Comparison of ENCODE assay signal across 26 mouse cellular contexts in genomic region chr3:149163591-149163990, GRCm38 (mm10).
"Had no signal": no experiment of that assay in that cellular context is flagged by ENCODE, and none has a peak within 500 bp of the region (broad histone marks: within the 10 kb centered on the region; RNA-seq: fewer than 3 reads in every experiment).

No protein-coding gene starts in this region.

- H3K9me3 ChIP-seq: heart, embryonic 13.5 days; heart, embryonic 15.5 days; hindbrain, embryonic 10.5 days; hindbrain, embryonic 12.5 days; intestine, embryonic 15.5 days; limb, embryonic 13.5 days; limb, embryonic 15.5 days had no signal

- H3K9ac ChIP-seq: forebrain, postnatal 0 days; heart, embryonic 13.5 days; heart, embryonic 15.5 days; hindbrain, embryonic 12.5 days; hindbrain, embryonic 14.5 days; intestine, embryonic 15.5 days; limb, embryonic 13.5 days; limb, embryonic 15.5 days had no signal

- H3K4me1 ChIP-seq: heart, embryonic 15.5 days; hindbrain, embryonic 12.5 days; limb, embryonic 13.5 days; limb, embryonic 15.5 days had no signal

- H3K36me3 ChIP-seq: heart, embryonic 13.5 days; heart, embryonic 15.5 days; hindbrain, embryonic 10.5 days; hindbrain, embryonic 12.5 days; intestine, embryonic 15.5 days; limb, embryonic 13.5 days; limb, embryonic 15.5 days had no signal

- H3K4me2 ChIP-seq: heart, embryonic 11.5 days; heart, embryonic 13.5 days; heart, embryonic 15.5 days; hindbrain, embryonic 12.5 days; hindbrain, embryonic 14.5 days; intestine, embryonic 15.5 days; limb, embryonic 13.5 days; limb, embryonic 15.5 days had no signal

- H3K27me3 ChIP-seq: heart, embryonic 13.5 days; heart, embryonic 15.5 days; hindbrain, embryonic 12.5 days; intestine, embryonic 15.5 days; limb, embryonic 13.5 days; limb, embryonic 15.5 days had no signal

- H3K27ac ChIP-seq: gastrocnemius, adult 2 months; heart, adult 2 months; heart, embryonic 13.5 days; heart, embryonic 15.5 days; hindbrain, embryonic 10.5 days; hindbrain, embryonic 12.5 days; hindbrain, embryonic 14.5 days; intestine, embryonic 15.5 days; limb, embryonic 13.5 days; limb, embryonic 15.5 days had no signal

- H3K4me3 ChIP-seq: gastrocnemius, adult 2 months; heart, adult 2 months; heart, embryonic 13.5 days; heart, embryonic 15.5 days; hindbrain, embryonic 10.5 days; hindbrain, embryonic 12.5 days; intestine, embryonic 15.5 days; limb, embryonic 13.5 days; limb, embryonic 15.5 days had no signal

- DNase-seq: forebrain, postnatal 0 days; gastrocnemius, adult 2 months; gastrocnemius, postnatal 10 days; gastrocnemius, postnatal 25 days; heart, adult 2 months; heart, postnatal 14 days; heart, postnatal 4 days; kidney, adult 18-20 months; kidney, adult 8-10 months; kidney, postnatal 10 days; kidney, postnatal 25 days; kidney, postnatal 4 days; layer of hippocampus, adult 9-11 months; layer of hippocampus, postnatal 36 days; left cerebral cortex, postnatal 4 days had no signal

- ATAC-seq: forebrain, postnatal 0 days; hindbrain, embryonic 16.5 days; inflammation-experienced regulatory T-cells, adult 6 months; intestine, embryonic 15.5 days had no signal
